Mouse (Mus musculus): Measurements from ENCODE around the gene Gm20503. TPM values are rescaled to one million over a fixed set of nuclear protein-coding genes. Genes with fewer than 3 reads are reported as not detected.

Gene Gm20503
- polyA plus RNA-seq, 1 experiment from 2014 or later = 17.0 TPM

DNA sequence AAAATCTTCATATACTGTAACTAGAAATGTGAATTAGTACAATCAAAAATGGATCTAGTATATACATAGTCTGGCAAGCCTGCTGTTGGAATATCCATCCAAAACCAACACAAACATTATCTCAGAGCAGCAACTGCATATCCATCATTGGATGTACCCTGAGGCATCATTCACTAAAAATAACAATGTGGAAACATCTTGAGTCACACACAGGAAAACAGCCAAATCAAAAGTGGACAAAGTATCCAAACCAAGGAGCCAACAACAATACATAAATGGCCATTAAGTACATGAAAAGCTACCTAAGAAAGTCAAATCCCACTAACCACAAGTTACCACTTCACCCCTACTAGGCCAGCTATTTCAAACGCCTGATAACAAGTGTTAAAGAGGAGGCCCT is 86.4 kb downstream of the Gm20503 start:
- Histone ChIP-seq H3K36me3 (ENCODE audit: control insufficient read depth, insufficient read depth, low read length) (no peaks in the 10 kb centered on the region), H3K27me3 (replicated peaks; ENCODE audit: control insufficient read depth, insufficient read depth, low read length) (no peaks in the 10 kb centered on the region), H3K4me2 (ENCODE audit: low read depth, low read length) (no peak overlapping the region), H3K4me1 (ENCODE audit: control insufficient read depth, insufficient read depth, low read length) (no peaks in the 10 kb centered on the region), H3K4me3 (ENCODE audit: low read depth, low read length) (no peak overlapping the region), H3K9me3 (ENCODE audit: control insufficient read depth, low read length) (no peaks in the 10 kb centered on the region), H3K27ac (replicated peaks; ENCODE audit: low read depth, low read length) (no peak overlapping the region), H3K9ac (ENCODE audit: low read depth, low read length) (no peak overlapping the region)
- DNase-seq (ENCODE audit: low spot score) (no peak), ATAC-seq (ENCODE audit: low read depth) (no peak)
- WGBS = 50% methylated on average over 1 of the region's 1 CpGs

Other genes with a start within 250 kb of the Gm20503 start
- 0.21 TPM in 1 of 2 replicates, not detected in the other for gene Olfr267, start 215.5 kb upstream of the Gm20503 start, polyA plus RNA-seq (2014; fragmentation: Nextera tagmentation; extraction: Ambion mirVana)
- gene Ecpas, start 90.5 kb upstream of the Gm20503 start, polyA plus RNA-seq (2014; fragmentation: Nextera tagmentation; extraction: Ambion mirVana) = 42.4 and 46.5 TPM in 2 replicates
- gene Zkscan16, start 59.6 kb upstream of the Gm20503 start, polyA plus RNA-seq (2014; fragmentation: Nextera tagmentation; extraction: Ambion mirVana) = 0.75 and 0.90 TPM in 2 replicates
- 23.8 and 28.9 TPM in 2 replicates for gene Ptgr1, start 16.1 kb upstream of the Gm20503 start, polyA plus RNA-seq (2014; fragmentation: Nextera tagmentation; extraction: Ambion mirVana)
- 19.3 and 20.0 TPM in 2 replicates for gene Dnajc25, start 8.1 kb upstream of the Gm20503 start, polyA plus RNA-seq (2014; fragmentation: Nextera tagmentation; extraction: Ambion mirVana)
- gene Gng10, start 31.9 kb downstream of the Gm20503 start, polyA plus RNA-seq (2014; fragmentation: Nextera tagmentation; extraction: Ambion mirVana) = 137 and 144 TPM in 2 replicates
- gene AI481877, start 135.8 kb downstream of the Gm20503 start, polyA plus RNA-seq (2014; fragmentation: Nextera tagmentation; extraction: Ambion mirVana) = not detected in 2 replicates
- gene Ugcg, start 186.0 kb downstream of the Gm20503 start, polyA plus RNA-seq (2014; fragmentation: Nextera tagmentation; extraction: Ambion mirVana) = 12.3 and 13.3 TPM in 2 replicates